Mouse (Mus musculus) heart, postnatal 0 days (tissue): ENCODE results near the gene Dnaaf1. TPM values are rescaled to one million over a fixed set of nuclear protein-coding genes. Genes with fewer than 3 reads are reported as not detected.

Source experiments
- ATAC-seq: fragments of 200-750 bp; cut with Nextera tagmentation; 2 replicates; pipeline ENCODE4 v1.8.0; 2017; ENCODE audit warnings: low read depth, moderate number of reproducible peaks, moderate library complexity; ENCODE audit not compliant: insufficient read depth
- DNase-seq: peaks from one replicate; pipeline ENCODE4 v3.0.0-alpha.2; 2016; ENCODE audit warnings: low spot score
- H3K27ac ChIP-seq: fragments of 300-500 bp; sonication (generic); 2 replicates; pipeline ENCODE4 v1.5.1; 2014; ENCODE audit warnings: low read depth, mild to moderate bottlenecking
- H3K27me3 ChIP-seq: fragments of 300-500 bp; sonication (generic); 2 replicates; pipeline ENCODE4 v1.6.1; 2014; ENCODE audit warnings: low read length, mixed read lengths; ENCODE audit not compliant: control insufficient read depth, insufficient read depth
- H3K36me3 ChIP-seq: fragments of 300-500 bp; sonication (generic); replicated peaks from 2 replicates; pipeline ENCODE4 v1.6.1; 2014; ENCODE audit warnings: low read length, mixed read lengths; ENCODE audit not compliant: control insufficient read depth, insufficient read depth
- H3K4me1 ChIP-seq: fragments of 300-500 bp; sonication (generic); 2 replicates; pipeline ENCODE4 v1.6.1; 2014; ENCODE audit warnings: antibody characterized with exemption; ENCODE audit not compliant: control insufficient read depth, insufficient read depth
- H3K4me2 ChIP-seq: fragments of 300-500 bp; sonication (generic); 2 replicates; pipeline ENCODE4 v1.6.1; 2014; ENCODE audit warnings: low read depth, mild to moderate bottlenecking, low read length, moderate library complexity
- H3K4me3 ChIP-seq: fragments of 300-500 bp; sonication (generic); 2 replicates; pipeline ENCODE4 v1.5.1; 2014; ENCODE audit warnings: low read depth, low read length
- H3K9ac ChIP-seq: fragments of 300-500 bp; sonication (generic); replicated peaks from 2 replicates; pipeline ENCODE4 v1.6.1; 2014; ENCODE audit warnings: low read depth, low read length, mixed read lengths
- H3K9me3 ChIP-seq: fragments of 300-500 bp; sonication (generic); replicated peaks from 2 replicates; pipeline ENCODE4 v1.6.1; 2016; ENCODE audit warnings: low read length; ENCODE audit not compliant: control insufficient read depth
- CTCF ChIP-seq: IDR thresholded peaks from 2 replicates; pipeline ENCODE4 v1.5.1; 2016; ENCODE audit warnings: antibody characterized with exemption, control low read depth, low read depth
- EP300 ChIP-seq: IDR thresholded peaks from 2 replicates; pipeline ENCODE4 v1.6.1; 2016; ENCODE audit warnings: antibody characterized with exemption, low read depth
- WGBS: fragments of 180-500 bp; shearing (Covaris S2); extraction: QIAGEN DNeasy Blood & Tissue Kit; methylation state at CpG from one replicate; pipeline ENCODE4 v1.1.7; 2014; 5-methylcytosine and 5-hydroxymethylcytosine counted together
- polyA plus RNA-seq: library from polyadenylated mRNA; unstranded; fragments of >200 nt; fragmentation: Nextera tagmentation; extraction: Ambion mirVana; gene quantifications from 2 replicates; pipeline ENCODE4 v1.2.1, GENCODE M21; 2015
- total RNA-seq: library from RNA; depleted of rRNA; stranded (reverse); fragments of >200 nt; gene quantifications from 2 replicates; pipeline ENCODE4 v1.2.3, GENCODE M21; 2014; ENCODE audit warnings: low replicate concordance

The Dnaaf1 gene
- total and polyA plus RNA-seq, 2 experiments from 2014 or later, result 0.07 TPM; not detected in 1

- Histone ChIP-seq H3K36me3 (no peaks in the 10 kb centered on the region), H3K4me1 (peaks cover 10% of the 10 kb centered on the region), H3K9ac (no peak overlapping the region), H3K9me3 (no peaks in the 10 kb centered on the region), H3K27ac (no peak overlapping the region), H3K4me2 (no peak overlapping the region), H3K27me3 (no peaks in the 10 kb centered on the region), H3K4me3 (no peak overlapping the region)
- DNase-seq, result no peak
- TF ChIP-seq EP300 (no peak), CTCF (no peak)
- ATAC-seq, result no peak
- 79% methylated on average over 6 of the region's 6 CpGs for WGBS
Observed at GRCm38 (mm10) chr8:119555861-119556260, 19.2 kb upstream of the Dnaaf1 start.

GRCm38 (mm10) chr8:119557132-119557531 is 17.9 kb upstream of the Dnaaf1 start:
- no peak for ATAC-seq

GRCm38 (mm10) chr8:119557821-119558602 is 17.0 kb upstream of the Dnaaf1 start:
- TF ChIP-seq EP300 (no peak), CTCF (no peak)
- WGBS, result under 1% methylated on average over 54 of the region's 55 CpGs
- Histone ChIP-seq H3K9me3 (no peaks in the 10 kb centered on the region), H3K9ac (peak overlapping the region; percentile 91), H3K36me3 (peaks cover 10% of the 10 kb centered on the region), H3K27me3 (no peaks in the 10 kb centered on the region), H3K4me3 (peak overlapping the region; percentile 98), H3K4me1 (peaks cover 6% of the 10 kb centered on the region), H3K4me2 (peak overlapping the region; percentile 94), H3K27ac (peak overlapping the region; percentile 94)
- peak; percentile 73 for DNase-seq
- ATAC-seq, result peak; percentile 93

More at GRCm38 (mm10) chr8:119557132-119557531, 17.9 kb upstream of the Dnaaf1 start:
- no peak for DNase-seq
- Histone ChIP-seq H3K4me1 (peaks cover 6% of the 10 kb centered on the region), H3K27ac (no peak overlapping the region), H3K36me3 (peaks cover under 1% of the 10 kb centered on the region; the same call in 1 of the 2 replicates), H3K27me3 (no peaks in the 10 kb centered on the region), H3K9ac (peak overlapping the region; percentile 91), H3K9me3 (no peaks in the 10 kb centered on the region), H3K4me3 (peak overlapping the region; percentile 98; the same call in 1 of the 2 replicates), H3K4me2 (peak overlapping the region; percentile 94)
- WGBS, result 62% methylated on average over 9 of the region's 9 CpGs
- no peak for TF ChIP-seq CTCF
- no peak for TF ChIP-seq EP300

- TF ChIP-seq EP300 (peak; percentile 99), CTCF (no peak)
- peak within 1 kb of the TSS; percentile 94 for H3K27ac ChIP-seq
- H3K9ac ChIP-seq, result peak within 1 kb of the TSS; percentile 91
- H3K4me2 ChIP-seq, result peak within 1 kb of the TSS; percentile 94
- peaks cover 18% of the 10 kb centered on the region for H3K36me3 ChIP-seq
- ATAC-seq (peak; percentile 99), DNase-seq (peak; percentile 93)
- no peaks in the 10 kb centered on the region for H3K27me3 ChIP-seq
- peak within 1 kb of the TSS; percentile 98 for H3K4me3 ChIP-seq
- WGBS, result 5% methylated on average over 63 of the region's 63 CpGs
- H3K4me1 ChIP-seq, result peaks cover 6% of the 10 kb centered on the region
- no peaks in the 10 kb centered on the region for H3K9me3 ChIP-seq
Observed at GRCm38 (mm10) chr8:119558603-119559401, 16.2 kb upstream of the Dnaaf1 start, which contains the start of gene Mbtps1. TSS of gene Mbtps1 (minus strand) at chr8:119558735.

- peak overlapping the region; percentile 91 for H3K9ac ChIP-seq
- peaks cover 23% of the 10 kb centered on the region for H3K36me3 ChIP-seq
- no peaks in the 10 kb centered on the region for H3K27me3 ChIP-seq
- 87% methylated on average over 6 of the region's 6 CpGs for WGBS
- ATAC-seq, result no peak
- DNase-seq, result no peak
- H3K4me1 ChIP-seq, result peaks cover 6% of the 10 kb centered on the region
- peak overlapping the region; percentile 98; the same call in 1 of the 2 replicates for H3K4me3 ChIP-seq
- H3K9me3 ChIP-seq, result no peaks in the 10 kb centered on the region
- peak overlapping the region; percentile 73; the same call in 1 of the 2 replicates for H3K4me2 ChIP-seq
- H3K27ac ChIP-seq, result peak overlapping the region; percentile 66
- TF ChIP-seq EP300, result no peak
- no peak for TF ChIP-seq CTCF
Observed at GRCm38 (mm10) chr8:119559402-119559720, 15.7 kb upstream of the Dnaaf1 start.
